Mouse (Mus musculus) kidney, adult 2 months (tissue): ENCODE measurements around the gene Spata32.

Experiments used
- CTCF ChIP-seq: fragments of 200-500 bp; conservative IDR thresholded peaks from 2 replicates; pipeline ENCODE4 v1.5.1; 2011; ENCODE audit warnings: low read depth, mild to moderate bottlenecking, control low read depth, low read length, moderate library complexity, mixed read lengths; ENCODE audit not compliant: insufficient read depth, insufficient read length
- POLR2A ChIP-seq: fragments of 200-500 bp; IDR thresholded peaks from one replicate; pipeline ENCODE4 v1.6.1; 2011; ENCODE audit warnings: low read depth, low read length, control low read depth

GRCm38 (mm10) chr11:103176510-103176909 is 41.7 kb downstream of the Spata32 start:
- no peak for TF ChIP-seq CTCF
- no peak for TF ChIP-seq POLR2A
